Mouse (Mus musculus) hindlimb bud, embryonic 11.5 days (tissue): ENCODE data around the gene Arr3.

ENCODE experiments used
- DNase-seq: peaks from one replicate; pipeline ENCODE4 v3.0.0-alpha.2; 2012; ENCODE audit warnings: low read depth, low spot score; ENCODE audit errors: extremely low spot score

The Arr3 gene

DNA sequence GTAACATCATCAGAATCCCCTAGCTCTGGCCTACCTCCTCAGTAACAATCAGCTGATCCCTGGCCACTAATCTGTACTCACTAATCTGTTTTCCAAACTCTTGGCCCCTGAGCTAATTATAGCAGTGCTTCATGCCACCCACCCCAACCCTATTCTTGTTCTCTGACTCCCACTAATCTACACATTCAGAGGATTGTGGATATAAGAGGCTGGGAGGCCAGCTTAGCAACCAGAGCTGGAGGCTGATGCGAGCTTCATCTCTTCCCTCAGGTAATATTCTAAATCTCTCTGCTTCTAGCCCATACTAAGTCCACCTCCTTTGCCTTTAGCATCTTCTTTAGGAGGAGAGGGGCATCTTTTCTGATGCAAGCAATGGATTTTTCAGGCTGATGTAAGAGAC, at the start of gene Arr3:
TSS of gene Arr3 (plus strand) at position 184 of the 400 bp plus-strand sequence.
- DNase-seq, result no peak

DNA sequence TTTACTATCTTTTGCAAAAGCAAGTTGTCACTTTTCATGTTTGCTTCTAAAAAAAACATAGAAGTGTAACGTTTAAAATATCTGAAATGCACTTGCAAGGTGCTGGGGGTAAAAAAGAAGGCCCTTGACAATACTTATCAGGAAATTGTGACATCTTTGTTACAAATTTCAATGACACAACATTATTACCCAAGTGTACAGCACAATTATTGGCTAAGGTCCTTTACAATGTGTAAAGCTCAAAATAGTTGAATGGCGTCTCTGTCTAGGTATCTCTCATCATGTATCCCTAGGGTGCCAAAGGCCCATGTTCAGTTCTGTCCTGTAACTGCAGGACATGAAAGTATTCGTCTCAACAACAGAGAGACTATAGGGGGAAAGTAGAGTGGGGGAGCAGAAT, 49.3 kb upstream of the Arr3 start:
- no peak for DNase-seq

DNA sequence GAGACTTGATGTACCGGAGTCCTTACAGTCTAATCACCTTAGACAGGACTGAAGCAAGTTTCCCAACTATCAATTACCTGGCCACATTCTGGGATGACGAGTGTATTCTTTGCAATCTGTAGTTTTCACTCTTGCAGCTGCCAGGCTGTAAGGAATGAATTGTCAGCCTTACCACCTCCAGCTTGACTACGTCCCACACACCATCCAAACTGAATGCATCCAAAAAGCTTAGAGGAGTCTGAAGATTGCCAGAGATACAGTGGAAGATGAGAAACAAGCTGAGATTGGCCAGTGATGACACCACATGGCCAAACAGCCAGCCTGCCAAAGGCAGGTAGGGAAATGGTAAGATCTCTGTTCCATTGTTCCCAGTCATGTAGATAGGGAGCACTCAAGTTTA, 39.6 kb upstream of the Arr3 start:
- no peak for DNase-seq

- DNase-seq, result no peak
These were observed 33.3 kb upstream of the Arr3 start, which contains the start of gene Awat1 for GRCm38 (mm10) chrX:100571951-100572350. Awat1 (plus strand) TSS chrX:100572251.

- DNase-seq, result no peak
These were observed 10.5 kb upstream of the Arr3 start, which contains the start of gene P2ry4 for GRCm38 (mm10) chrX:100594791-100595190. P2ry4 (minus strand) TSS chrX:100594869.

DNA sequence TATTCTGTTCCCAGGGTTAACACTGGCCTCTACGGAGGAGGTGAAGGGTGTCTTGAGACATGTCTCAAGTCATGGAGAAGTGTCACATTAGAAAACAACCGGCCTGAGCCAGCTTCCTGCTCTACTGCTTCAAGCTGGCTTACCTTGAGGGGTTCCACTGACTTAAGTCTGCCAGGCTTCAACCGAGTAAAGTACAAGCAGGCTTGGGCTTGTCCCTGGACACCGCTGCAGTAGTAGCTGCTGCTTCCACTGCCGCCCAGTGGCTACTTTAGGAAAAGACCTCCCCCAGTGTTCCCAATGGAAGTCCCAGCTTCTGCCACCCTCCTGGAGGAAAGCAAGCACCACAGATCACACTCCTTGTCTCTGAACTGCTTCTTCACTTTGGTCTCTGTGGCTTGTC, 7.9 kb upstream of the Arr3 start:
- peak; percentile 1 for DNase-seq

DNA sequence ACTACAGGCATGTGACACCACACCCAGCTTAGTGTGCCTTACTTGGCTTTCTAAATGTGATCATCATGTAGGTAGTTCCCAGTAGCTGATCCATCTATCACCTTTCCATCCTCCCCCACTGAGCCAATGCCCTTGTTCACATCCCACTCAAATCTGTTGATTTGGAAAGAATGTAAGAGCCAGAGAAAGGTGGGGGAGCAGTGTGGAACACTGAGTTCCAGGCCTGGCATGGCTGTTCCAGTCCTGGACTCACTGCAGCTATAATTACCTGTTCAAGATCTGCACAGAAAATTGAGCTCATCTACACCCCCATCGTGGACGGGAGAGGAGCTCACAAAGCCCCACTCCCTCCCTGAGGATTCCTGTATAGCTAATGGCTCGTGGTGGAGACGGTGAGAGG, 5.5 kb upstream of the Arr3 start:
- DNase-seq, result no peak

- no peak for DNase-seq
These were observed 13.2 kb downstream of the Arr3 start for GRCm38 (mm10) chrX:100618488-100618887.

GRCm38 (mm10) chrX:100621366-100621765, 16.1 kb downstream of the Arr3 start:
- DNase-seq, result no peak

- no peak for DNase-seq
These were observed 18.9 kb downstream of the Arr3 start for GRCm38 (mm10) chrX:100624242-100624641.

DNA sequence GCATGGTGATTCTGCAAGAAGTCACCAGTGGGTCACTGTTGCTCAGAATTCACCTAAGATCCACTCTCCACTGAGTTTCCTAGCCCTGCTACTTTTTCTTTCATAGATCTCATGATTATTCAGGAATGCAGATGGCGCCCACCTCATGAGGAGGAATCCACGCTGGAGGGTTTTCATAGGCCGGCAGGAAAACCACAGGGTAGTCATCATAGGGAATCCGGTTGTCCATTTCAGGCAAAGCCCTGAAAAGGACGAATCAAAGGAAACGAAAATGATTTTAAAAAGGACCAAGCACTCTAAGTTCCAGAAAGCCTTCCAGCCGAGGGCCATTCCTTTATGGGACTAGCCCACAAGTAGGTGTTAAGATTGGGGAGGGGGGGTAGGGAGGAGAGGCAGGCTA, 19.8 kb downstream of the Arr3 start:
- no peak for DNase-seq

DNA sequence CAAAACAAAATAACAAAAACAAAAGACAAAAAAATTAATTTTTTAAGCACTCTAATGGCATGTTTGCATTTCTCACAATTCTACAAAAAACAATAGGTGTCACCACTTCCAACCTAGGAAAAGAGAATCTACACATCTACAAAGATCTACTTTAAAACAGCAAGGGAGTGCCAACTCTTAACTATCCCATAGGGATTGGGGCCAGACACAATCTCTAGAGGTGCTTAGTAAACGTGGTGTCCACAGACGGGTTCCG, 20.2 kb downstream of the Arr3 start, which contains the start of gene Kif4:
TSS of gene Kif4 (plus strand) at position 192 of the 256 bp plus-strand sequence.
- no peak for DNase-seq

- DNase-seq, result peak; percentile 49
These were observed 20.8 kb downstream of the Arr3 start, which contains the start of gene Pdzd11 for GRCm38 (mm10) chrX:100625802-100626793. Pdzd11 (minus strand) TSS chrX:100626568.

GRCm38 (mm10) chrX:100629076-100629475, 23.8 kb downstream of the Arr3 start:
- DNase-seq, result no peak

DNA sequence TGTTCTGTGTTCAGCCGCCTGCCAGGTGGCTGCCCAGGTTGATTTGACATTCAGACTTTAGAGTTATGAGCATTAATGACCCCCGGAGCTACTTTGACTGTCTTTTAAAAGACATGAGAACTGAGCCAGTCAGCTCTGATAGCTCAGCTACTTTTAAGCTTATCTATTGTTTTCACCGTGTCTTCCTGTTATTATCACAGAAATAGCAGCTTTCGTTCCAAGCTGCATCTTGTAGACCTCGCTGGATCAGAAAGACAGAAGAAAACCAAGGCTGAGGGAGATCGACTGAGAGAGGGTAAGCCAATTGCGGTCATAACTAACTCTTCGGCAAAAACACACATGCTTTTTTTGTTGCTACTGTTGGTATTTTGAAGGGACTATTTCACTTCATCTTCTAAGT, 33.2 kb downstream of the Arr3 start:
- no peak for DNase-seq

DNA sequence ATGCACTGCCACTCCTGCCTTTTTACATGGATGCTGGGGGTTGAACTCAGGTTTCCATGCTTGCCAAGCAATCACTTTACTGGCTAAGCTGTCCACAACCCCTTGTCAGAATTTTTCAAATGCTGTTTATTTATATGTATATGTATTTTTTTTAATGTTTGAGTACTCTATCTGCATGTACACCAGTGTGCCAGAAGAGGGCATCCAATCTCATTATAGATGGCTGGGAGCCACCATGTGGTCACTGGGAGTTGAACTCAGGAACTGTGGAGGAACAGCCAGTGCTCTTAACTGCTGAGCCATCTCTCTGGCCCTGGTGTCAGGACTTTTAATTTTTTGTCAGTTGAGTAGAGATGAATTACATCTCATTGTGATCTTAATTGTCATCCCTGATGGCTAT, 47.6 kb downstream of the Arr3 start:
- DNase-seq, result no peak

- no peak for DNase-seq
These were observed 59.5 kb downstream of the Arr3 start for GRCm38 (mm10) chrX:100664825-100665224.
